Mouse (Mus musculus) liver, embryonic 14.5 days (tissue): ENCODE results near the gene Ptprn. TPM values are rescaled to one million over a fixed set of nuclear protein-coding genes. Genes with fewer than 3 reads are reported as not detected.

Experiments used
- ATAC-seq: fragments of 200-750 bp; cut with Nextera tagmentation; 2 replicates; pipeline ENCODE4 v1.8.0; 2017; ENCODE audit warnings: moderate number of reproducible peaks, mild to moderate bottlenecking, moderate library complexity; ENCODE audit not compliant: insufficient read depth
- DNase-seq, 3 experiments: peaks; one replicate each; pipeline ENCODE4 v3.0.0-alpha.2; 2012 to 2013; ENCODE audit warnings: low read depth in 3 of 3, low spot score in 3 of 3
- H3K27ac ChIP-seq: fragments of 300-500 bp; sonication (generic); 2 replicates; pipeline ENCODE4 v1.5.1; 2014; ENCODE audit warnings: moderate library complexity, mild to moderate bottlenecking, control low read depth, inconsistent platforms
- H3K27me3 ChIP-seq: fragments of 300-500 bp; sonication (generic); 2 replicates; pipeline ENCODE4 v1.6.1; 2014; ENCODE audit warnings: mild to moderate bottlenecking, low read length, moderate library complexity; ENCODE audit not compliant: control insufficient read depth, insufficient read depth
- H3K36me3 ChIP-seq: fragments of 300-500 bp; sonication (generic); replicated peaks from 2 replicates; pipeline ENCODE4 v1.6.1; 2014; ENCODE audit warnings: low read depth; ENCODE audit not compliant: control insufficient read depth, insufficient read depth
- H3K4me1 ChIP-seq, 2 experiments: fragments of 200-500 bp in 1 of 2; fragments of 300-500 bp in 1 of 2; sonication (generic) in 1 of 2; replicated peaks; 2 replicates each; pipeline ENCODE4 v1.6.1; 2012 to 2014; ENCODE audit warnings: antibody characterized with exemption in 1 of 2, inconsistent platforms in 1 of 2, low read length in 1 of 2; ENCODE audit not compliant: control insufficient read depth in 2 of 2, insufficient read depth in 2 of 2
- H3K4me2 ChIP-seq: fragments of 300-500 bp; sonication (generic); 2 replicates; pipeline ENCODE4 v1.6.1; 2014; ENCODE audit warnings: low read depth, mild to moderate bottlenecking, control low read depth, moderate library complexity
- H3K4me3 ChIP-seq, 2 experiments: fragments of 200-500 bp in 1 of 2; fragments of 300-500 bp in 1 of 2; sonication (generic) in 1 of 2; 2 replicates each; pipeline ENCODE4 v1.5.1; 2012 to 2014; ENCODE audit warnings: low read depth in 2 of 2, low read length in 2 of 2, mild to moderate bottlenecking in 2 of 2, control low read depth in 1 of 2, inconsistent platforms in 1 of 2, moderate library complexity in 1 of 2; ENCODE audit not compliant: insufficient read depth in 1 of 2
- H3K9ac ChIP-seq: fragments of 300-500 bp; sonication (generic); replicated peaks from 2 replicates; pipeline ENCODE4 v1.6.1; 2014; ENCODE audit warnings: mild to moderate bottlenecking, control low read depth, moderate library complexity
- H3K9me3 ChIP-seq: fragments of 300-500 bp; sonication (generic); 2 replicates; pipeline ENCODE4 v1.6.1; 2016; ENCODE audit warnings: low read length, mixed read lengths; ENCODE audit not compliant: control insufficient read depth
- CTCF ChIP-seq: IDR thresholded peaks from 2 replicates; pipeline ENCODE4 v1.5.1; 2016; ENCODE audit warnings: antibody characterized with exemption, low read depth, control low read depth
- EP300 ChIP-seq: IDR thresholded peaks from 2 replicates; pipeline ENCODE4 v1.6.1; 2016; ENCODE audit warnings: antibody characterized with exemption, low read depth
- whole genome bisulfite sequencing: fragments of 180-500 bp; shearing (Covaris S2); extraction: QIAGEN DNeasy Blood & Tissue Kit; methylation state at CpG from one replicate; pipeline ENCODE4 v1.1.7; 2014; ENCODE audit not compliant: insufficient replicate concordance; 5-methylcytosine and 5-hydroxymethylcytosine counted together
- polyA plus RNA-seq, 2 experiments: library from polyadenylated mRNA; depleted of rRNA in 1 of 2; stranded (reverse) in 1 of 2; unstranded in 1 of 2; fragments of >200 nt; fragmentation: Nextera tagmentation in 1 of 2; extraction: Ambion mirVana in 1 of 2; gene quantifications; 2 replicates each; pipeline versions ENCODE4 v1.2.1 to v1.2.3; 2012 to 2014

Ptprn gene
- polyA plus RNA-seq, 2 experiments, result 0.17 to 0.26 TPM

- 71% methylated on average over 16 of the region's 16 CpGs for WGBS
- Histone ChIP-seq H3K4me1 (peaks cover 0 to 6% of the 10 kb centered on the region in 2 experiments; a peak in 2 of 4 replicates), H3K27ac (no peak overlapping the region), H3K36me3 (no peaks in the 10 kb centered on the region; the same call in 1 of the 2 replicates), H3K27me3 (no peaks in the 10 kb centered on the region), H3K4me2 (no peak overlapping the region), H3K4me3 (no peak overlapping the region), H3K9me3 (no peaks in the 10 kb centered on the region), H3K9ac (no peak overlapping the region)
- ATAC-seq (no peak), DNase-seq (no peak)
- TF ChIP-seq CTCF (no peak), EP300 (no peak)
Measured at GRCm38 (mm10) chr1:75247071-75247930, 17.0 kb downstream of the Ptprn start.

- Histone ChIP-seq H3K4me2 (no peak overlapping the region), H3K9me3 (no peaks in the 10 kb centered on the region), H3K4me1 (0 out of 4 replicates have a peak, but pooled peaks cover 0 to 3% of the 10 kb centered on the region in 2 experiments), H3K27me3 (no peaks in the 10 kb centered on the region), H3K36me3 (no peaks in the 10 kb centered on the region; the same call in 1 of the 2 replicates), H3K9ac (no peak overlapping the region), H3K4me3 (no peak overlapping the region), H3K27ac (no peak overlapping the region)
- WGBS, result 31% methylated on average over 4 of the region's 4 CpGs
- TF ChIP-seq CTCF (no peak), EP300 (no peak)
- ATAC-seq (peak; percentile 63), DNase-seq (peak; percentile 43 to 53 (median 44))
Measured at GRCm38 (mm10) chr1:75244836-75245235, 19.5 kb downstream of the Ptprn start.

DNA sequence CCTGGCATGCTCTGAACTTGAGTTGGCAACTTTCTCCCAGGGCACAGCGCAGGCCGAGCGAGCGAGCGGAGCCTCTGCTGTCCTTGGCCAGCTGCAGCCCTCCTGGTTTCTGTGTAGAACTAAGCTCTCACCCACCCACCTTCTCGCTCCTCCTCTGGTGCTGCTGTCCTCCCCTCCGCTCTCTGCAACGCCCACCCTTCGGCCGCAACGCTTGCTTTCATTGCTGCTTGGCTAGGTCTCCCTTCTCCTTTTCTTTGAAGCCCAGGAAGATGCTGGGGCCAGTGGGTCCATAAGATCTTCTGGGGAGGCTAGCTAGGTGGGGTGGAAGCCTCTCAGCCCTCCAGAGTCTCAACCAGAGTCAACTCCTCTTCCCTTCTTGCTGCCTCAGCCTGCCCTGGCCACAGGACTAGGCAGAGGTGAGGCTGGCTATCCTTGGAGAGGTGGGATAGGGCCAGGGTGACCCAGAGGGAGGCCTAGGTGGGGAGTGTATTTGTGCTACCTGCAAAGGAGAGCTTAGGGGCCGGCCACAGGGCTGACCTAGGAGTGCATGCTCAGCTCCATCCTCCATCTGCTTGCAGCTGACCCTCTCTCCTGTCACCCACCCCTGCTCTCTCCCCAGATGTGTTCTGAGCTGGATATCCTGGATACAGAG is 20.0 kb downstream of the Ptprn start:
- Histone ChIP-seq H3K27ac (no peak overlapping the region), H3K4me3 (no peak overlapping the region), H3K4me1 (0 out of 4 replicates have a peak, but pooled peaks cover 0 to 3% of the 10 kb centered on the region in 2 experiments), H3K9ac (no peak overlapping the region), H3K9me3 (no peaks in the 10 kb centered on the region), H3K36me3 (no peaks in the 10 kb centered on the region; the same call in 1 of the 2 replicates), H3K4me2 (no peak overlapping the region), H3K27me3 (no peaks in the 10 kb centered on the region)
- TF ChIP-seq EP300, result no peak
- ATAC-seq, result peak; percentile 13; the same call in 1 of the 2 replicates
- no peak for DNase-seq
- WGBS, result 81% methylated on average over 12 of the region's 12 CpGs

- Histone ChIP-seq H3K27me3 (no peaks in the 10 kb centered on the region), H3K4me3 (no peak overlapping the region)
Measured at GRCm38 (mm10) chr1:75243411-75243810, 20.9 kb downstream of the Ptprn start.

DNA sequence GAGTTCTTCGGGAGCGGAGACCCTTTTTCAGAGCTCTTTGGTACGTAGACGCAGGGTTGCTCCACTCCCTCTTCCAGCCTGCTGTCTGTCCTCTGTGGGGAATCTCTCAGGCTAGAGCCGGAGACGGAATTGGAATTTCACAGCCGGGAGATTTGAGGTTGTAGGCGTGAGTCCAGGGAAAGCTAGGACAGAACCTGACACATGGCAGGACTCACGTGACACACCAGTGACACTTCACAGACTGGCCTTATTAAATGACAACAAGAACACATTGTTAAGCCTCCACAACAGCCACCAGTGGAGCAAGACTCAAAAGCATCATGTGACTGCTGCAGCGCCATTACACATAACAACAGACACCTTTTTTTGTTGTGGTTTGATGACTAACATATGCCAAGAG is 24.7 kb downstream of the Ptprn start:
- Histone ChIP-seq H3K9ac (no peak overlapping the region), H3K4me2 (no peak overlapping the region), H3K27me3 (no peaks in the 10 kb centered on the region), H3K27ac (no peak overlapping the region), H3K36me3 (no peaks in the 10 kb centered on the region; the same call in 1 of the 2 replicates), H3K4me3 (no peak overlapping the region), H3K4me1 (peaks cover 15 to 31% of the 10 kb centered on the region in 2 experiments), H3K9me3 (no peaks in the 10 kb centered on the region)
- no peak for TF ChIP-seq CTCF
- TF ChIP-seq EP300, result no peak
- DNase-seq (no peak), ATAC-seq (no peak)
- WGBS, result 83% methylated on average over 10 of the region's 10 CpGs

More at GRCm38 (mm10) chr1:75243411-75243810, 20.9 kb downstream of the Ptprn start:
- H3K4me1 ChIP-seq, result peaks cover 0 to 2% of the 10 kb centered on the region in 2 experiments; a peak in 2 of 4 replicates
- DNase-seq (no peak), ATAC-seq (no peak)
- no peaks in the 10 kb centered on the region; the same call in 1 of the 2 replicates for H3K36me3 ChIP-seq
- no peak overlapping the region for H3K27ac ChIP-seq
- TF ChIP-seq EP300 (no peak), CTCF (no peak)
- H3K9me3 ChIP-seq, result no peaks in the 10 kb centered on the region
- no peak overlapping the region for H3K4me2 ChIP-seq
- no peak overlapping the region for H3K9ac ChIP-seq
- WGBS, result 81% methylated on average over 14 of the region's 14 CpGs
